Mouse (Mus musculus) midbrain, postnatal 0 days (tissue): ENCODE data around the gene Gstp3. TPM values are rescaled to one million over a fixed set of nuclear protein-coding genes. Genes with fewer than 3 reads are reported as not detected.

Experiments used
- ATAC-seq: fragments of 200-750 bp; cut with Nextera tagmentation; 2 replicates; pipeline ENCODE4 v1.8.0; 2017; ENCODE audit warnings: moderate number of reproducible peaks, mild to moderate bottlenecking, moderate TSS enrichment, moderate library complexity; ENCODE audit not compliant: low FRiP score
- DNase-seq: peaks from one replicate; pipeline ENCODE4 v3.0.0-alpha.2; 2015; ENCODE audit warnings: low spot score
- H3K27ac ChIP-seq: fragments of 300-500 bp; sonication (generic); 2 replicates; pipeline ENCODE4 v1.5.1; 2014; ENCODE audit warnings: low read depth, mild to moderate bottlenecking, low read length, mixed read lengths
- H3K27me3 ChIP-seq: fragments of 300-500 bp; sonication (generic); 2 replicates; pipeline ENCODE4 v1.6.1; 2014; ENCODE audit warnings: low read length, control low read depth, mixed read lengths; ENCODE audit not compliant: insufficient read depth
- H3K36me3 ChIP-seq: fragments of 300-500 bp; sonication (generic); 2 replicates; pipeline ENCODE4 v1.6.1; 2014; ENCODE audit warnings: low read length, control low read depth, mixed read lengths; ENCODE audit not compliant: insufficient read depth
- H3K4me1 ChIP-seq: fragments of 300-500 bp; sonication (generic); 2 replicates; pipeline ENCODE4 v1.6.1; 2014; ENCODE audit warnings: mild to moderate bottlenecking, control low read depth, antibody characterized with exemption, low read length, mixed read lengths; ENCODE audit not compliant: insufficient read depth
- H3K4me2 ChIP-seq: fragments of 300-500 bp; sonication (generic); 2 replicates; pipeline ENCODE4 v1.6.1; 2014; ENCODE audit warnings: low read depth, mild to moderate bottlenecking, low read length, mixed read lengths; ENCODE audit not compliant: poor library complexity, severe bottlenecking
- H3K4me3 ChIP-seq: fragments of 300-500 bp; sonication (generic); 2 replicates; pipeline ENCODE4 v1.5.1; 2014; ENCODE audit warnings: low read depth, mild to moderate bottlenecking, low read length, moderate library complexity
- H3K9ac ChIP-seq: fragments of 300-500 bp; sonication (generic); replicated peaks from 2 replicates; pipeline ENCODE4 v1.6.1; 2014; ENCODE audit warnings: mild to moderate bottlenecking, low read length, moderate library complexity, mixed read lengths; ENCODE audit not compliant: poor library complexity, severe bottlenecking
- H3K9me3 ChIP-seq: fragments of 300-500 bp; sonication (generic); 2 replicates; pipeline ENCODE4 v1.6.1; 2016; ENCODE audit warnings: low read length, control low read depth
- CTCF ChIP-seq: IDR thresholded peaks from 2 replicates; pipeline ENCODE4 v1.5.1; 2016; ENCODE audit warnings: antibody characterized with exemption, mild to moderate bottlenecking
- WGBS: fragments of 180-500 bp; shearing (Covaris S2); extraction: QIAGEN DNeasy Blood & Tissue Kit; methylation state at CpG from one replicate; pipeline ENCODE4 v1.1.7; 2014; 5-methylcytosine and 5-hydroxymethylcytosine counted together
- polyA plus RNA-seq: library from polyadenylated mRNA; unstranded; fragments of >200 nt; fragmentation: Nextera tagmentation; extraction: Ambion mirVana; gene quantifications from 2 replicates; pipeline ENCODE4 v1.2.1, GENCODE M21; 2015
- total RNA-seq: library from RNA; depleted of rRNA; stranded (reverse); fragments of >200 nt; gene quantifications from 2 replicates; pipeline ENCODE4 v1.2.3, GENCODE M21; 2014

Gstp3 gene
- total and polyA plus RNA-seq, 2 experiments from 2014 or later = not detected

DNA sequence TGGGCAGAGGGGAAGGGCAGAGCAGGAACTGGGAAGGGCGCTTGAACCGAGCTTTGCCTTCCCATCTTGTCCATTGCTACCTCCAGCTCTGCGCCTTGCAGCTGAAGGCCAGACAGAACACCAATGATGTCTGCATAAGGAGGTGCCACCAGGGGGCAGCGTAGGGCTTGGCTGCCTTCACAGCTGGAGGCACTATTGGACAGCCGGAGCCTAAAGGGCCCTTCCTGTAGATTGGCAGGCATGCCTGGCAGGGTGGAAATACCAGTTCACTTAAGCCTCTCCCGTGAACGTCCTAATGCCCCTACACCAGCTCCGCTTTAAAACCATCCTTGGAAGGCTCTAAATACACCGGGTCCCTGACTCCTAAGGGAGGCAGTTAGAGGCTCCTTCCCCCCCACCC, 39.7 kb upstream of the Gstp3 start:
- Histone ChIP-seq H3K9ac (no peak overlapping the region), H3K4me3 (no peak overlapping the region), H3K36me3 (peaks cover 8% of the 10 kb centered on the region), H3K9me3 (no peaks in the 10 kb centered on the region), H3K27ac (peak overlapping the region; percentile 38; the same call in 1 of the 2 replicates), H3K4me2 (0 out of 2 replicates have a peak overlapping the region, but pooled peaks have one; percentile 9), H3K27me3 (no peaks in the 10 kb centered on the region), H3K4me1 (peaks cover 28% of the 10 kb centered on the region; the same call in 1 of the 2 replicates)
- 10% methylated on average over 9 of the region's 9 CpGs for WGBS
- DNase-seq = peak; percentile 91
- peak; percentile 92 for TF ChIP-seq CTCF
- no peak for ATAC-seq

DNA sequence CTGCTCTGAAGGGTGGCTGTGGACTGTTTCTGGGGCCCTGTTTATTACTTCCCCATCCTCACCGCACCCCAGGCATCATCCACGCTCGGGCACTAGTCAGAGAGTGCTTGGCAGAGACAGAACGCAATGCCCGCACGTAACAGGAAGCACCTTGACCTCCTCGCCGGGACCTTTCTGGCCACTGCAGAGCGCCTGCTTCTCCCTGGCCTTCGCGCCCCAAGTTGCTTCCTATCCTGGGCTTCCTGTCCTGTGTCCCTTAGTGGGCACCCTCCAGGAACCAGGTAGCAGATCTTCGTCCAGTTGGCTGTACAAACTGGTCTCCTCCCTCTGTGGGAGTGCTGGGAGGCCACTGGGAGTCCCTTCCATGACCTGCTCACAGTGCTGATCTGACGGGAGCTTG, 39.1 kb upstream of the Gstp3 start:
- WGBS = 90% methylated on average over 13 of the region's 13 CpGs
- Histone ChIP-seq H3K4me2 (no peak overlapping the region), H3K4me1 (peaks cover 28% of the 10 kb centered on the region; the same call in 1 of the 2 replicates), H3K4me3 (no peak overlapping the region), H3K27ac (no peak overlapping the region), H3K9ac (no peak overlapping the region), H3K36me3 (peaks cover 7% of the 10 kb centered on the region), H3K9me3 (no peaks in the 10 kb centered on the region), H3K27me3 (no peaks in the 10 kb centered on the region)
- ATAC-seq (no peak), DNase-seq (no peak)
- TF ChIP-seq CTCF = no peak

DNA sequence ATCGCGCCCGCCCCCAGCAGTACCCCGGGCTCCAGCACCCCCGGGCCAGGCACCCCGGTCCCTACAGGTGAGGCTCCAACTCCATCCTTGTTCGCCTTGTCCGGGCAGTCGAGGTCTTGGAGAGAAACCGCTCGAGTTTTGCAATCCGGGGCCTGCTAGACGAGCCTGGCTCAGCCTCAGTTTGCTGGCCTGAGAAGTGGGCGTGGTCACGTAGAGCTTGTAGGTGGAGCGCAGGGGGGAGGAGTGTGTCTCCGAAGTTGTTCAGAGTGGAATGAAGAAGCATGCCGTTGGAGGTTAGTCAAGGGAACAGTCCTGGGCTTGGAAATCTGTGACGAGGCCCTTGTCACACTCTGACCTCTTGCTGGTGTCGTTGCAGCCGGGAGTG, 38.1 kb upstream of the Gstp3 start:
- ATAC-seq = no peak
- Histone ChIP-seq H3K4me1 (peaks cover 27% of the 10 kb centered on the region; the same call in 1 of the 2 replicates), H3K4me2 (peak overlapping the region; percentile 80), H3K27me3 (no peaks in the 10 kb centered on the region), H3K27ac (peak overlapping the region; percentile 47; the same call in 1 of the 2 replicates), H3K36me3 (no peaks in the 10 kb centered on the region), H3K4me3 (peak overlapping the region; percentile 57), H3K9me3 (no peaks in the 10 kb centered on the region), H3K9ac (0 out of 2 replicates have a peak overlapping the region, but pooled peaks have one; percentile 51)
- no peak for TF ChIP-seq CTCF
- WGBS = 3% methylated on average over 21 of the region's 21 CpGs
- DNase-seq = no peak

DNA sequence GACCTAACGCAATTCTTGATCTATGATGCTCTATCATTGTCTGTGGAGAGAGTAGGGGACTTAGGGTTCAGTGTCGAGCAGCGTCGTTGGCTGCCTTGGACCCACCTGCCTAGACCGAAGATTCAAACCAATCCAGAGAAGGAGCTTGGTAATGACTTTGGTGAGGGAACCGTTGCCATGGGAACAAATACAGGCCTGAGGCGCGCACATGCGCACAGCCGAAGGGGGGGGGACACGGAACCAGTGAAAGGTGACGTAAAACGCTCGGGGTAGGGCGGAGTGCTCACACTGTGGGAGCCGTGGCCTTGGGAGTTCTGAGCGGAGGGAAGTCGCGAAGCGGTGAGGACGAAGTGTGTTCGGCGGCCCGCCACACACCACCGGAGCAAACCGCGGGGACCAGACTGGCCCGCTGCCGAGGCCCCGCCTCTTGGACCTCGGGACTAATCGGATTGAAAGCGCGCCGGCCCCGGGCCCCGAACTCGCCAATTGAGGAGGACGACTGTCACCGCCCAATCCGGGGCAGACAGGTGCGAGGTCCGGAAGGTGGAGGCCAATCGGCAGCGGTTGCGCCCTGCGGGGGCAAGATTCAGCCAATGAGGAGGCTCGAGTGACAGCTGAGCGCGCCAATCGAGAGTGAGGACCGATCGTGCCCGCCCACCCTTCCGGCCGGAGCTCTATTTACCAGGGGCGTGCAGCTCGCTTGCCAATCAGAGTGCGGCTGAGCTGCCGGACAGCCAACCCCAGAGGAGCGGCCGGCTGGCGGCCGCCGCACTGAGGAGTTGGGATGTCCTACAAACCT, 37.5 kb upstream of the Gstp3 start, which contains the start of gene Cdk2ap2:
TSS of gene Cdk2ap2 (plus strand) at position 541 of the 799 bp plus-strand sequence.
- Histone ChIP-seq H3K4me3 (peak within 1 kb of the TSS; percentile 57), H3K9ac (peak within 1 kb of the TSS; percentile 62), H3K36me3 (no peaks in the 10 kb centered on the region), H3K27ac (peak within 1 kb of the TSS; percentile 87), H3K4me1 (peaks cover 21% of the 10 kb centered on the region; the same call in 1 of the 2 replicates), H3K4me2 (peak within 1 kb of the TSS; percentile 80), H3K27me3 (no peaks in the 10 kb centered on the region), H3K9me3 (no peaks in the 10 kb centered on the region)
- peak; percentile 93 for ATAC-seq
- no peak for TF ChIP-seq CTCF
- WGBS = under 1% methylated on average over 63 of the region's 65 CpGs
- peak; percentile 99 for DNase-seq

DNA sequence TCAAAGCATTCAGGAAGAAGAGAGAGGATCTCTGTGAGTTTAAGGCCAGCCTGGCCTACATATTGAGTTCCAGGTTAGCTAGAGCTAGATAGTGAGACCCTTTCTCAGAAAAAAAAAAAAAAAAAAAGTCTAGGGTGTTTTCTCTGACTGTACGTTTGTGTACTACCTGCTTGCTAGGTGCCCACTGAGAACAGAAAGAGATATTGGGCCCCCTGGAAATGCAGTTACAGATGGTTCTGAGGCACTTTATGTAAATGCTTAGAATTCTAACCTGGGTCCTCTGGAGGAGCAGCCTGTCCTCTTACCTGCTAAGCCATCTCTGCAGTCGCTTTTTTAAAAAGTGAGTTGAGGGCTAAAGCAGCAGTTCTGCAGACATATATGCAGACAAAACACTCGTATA, 36.4 kb upstream of the Gstp3 start:
- Histone ChIP-seq H3K4me1 (0 out of 2 replicates have a peak, but pooled peaks cover 19% of the 10 kb centered on the region), H3K27ac (peak overlapping the region; percentile 87), H3K9me3 (no peaks in the 10 kb centered on the region), H3K9ac (no peak overlapping the region), H3K27me3 (no peaks in the 10 kb centered on the region), H3K36me3 (no peaks in the 10 kb centered on the region), H3K4me2 (peak overlapping the region; percentile 80; the same call in 1 of the 2 replicates), H3K4me3 (peak overlapping the region; percentile 57)
- no peak for DNase-seq
- TF ChIP-seq CTCF = no peak
- no peak for ATAC-seq
- 75% methylated on average over 3 of the region's 3 CpGs for WGBS

DNA sequence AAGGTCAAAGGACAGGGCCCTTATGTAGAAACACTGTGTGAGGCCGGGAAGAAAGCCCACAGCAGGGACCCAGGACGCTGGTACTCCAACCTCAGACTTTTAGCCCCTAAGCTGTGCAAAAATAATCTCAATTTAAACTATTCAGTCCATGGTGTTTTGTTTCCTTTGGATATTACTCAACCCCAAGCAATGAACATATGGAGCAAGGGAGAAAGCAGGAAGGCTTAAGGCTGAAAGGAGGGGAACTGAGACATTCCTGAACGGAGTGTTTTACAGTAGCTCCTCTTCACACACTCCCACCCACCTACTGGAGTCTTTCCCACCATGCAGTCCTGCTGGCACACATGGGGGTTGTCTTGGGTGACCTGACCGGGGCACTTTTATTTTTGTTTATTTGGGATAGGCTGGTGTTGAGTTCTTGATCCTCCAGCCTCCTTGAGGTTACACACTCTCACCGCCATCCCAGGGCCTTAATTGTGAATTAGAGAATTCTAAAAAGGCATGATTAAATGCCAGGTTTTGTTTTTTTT, 35.5 kb upstream of the Gstp3 start:
- H3K9ac ChIP-seq = no peak overlapping the region
- DNase-seq (no peak), ATAC-seq (no peak)
- no peaks in the 10 kb centered on the region for H3K27me3 ChIP-seq
- H3K27ac ChIP-seq = no peak overlapping the region
- no peak for TF ChIP-seq CTCF
- H3K4me3 ChIP-seq = no peak overlapping the region
- no peaks in the 10 kb centered on the region for H3K36me3 ChIP-seq
- H3K9me3 ChIP-seq = no peaks in the 10 kb centered on the region
- WGBS = 80% methylated on average over 5 of the region's 5 CpGs
- 0 out of 2 replicates have a peak, but pooled peaks cover 13% of the 10 kb centered on the region for H3K4me1 ChIP-seq
- H3K4me2 ChIP-seq = no peak overlapping the region
